13 mouse cellular contexts compared by ENCODE assay signal in the genomic region with DNA sequence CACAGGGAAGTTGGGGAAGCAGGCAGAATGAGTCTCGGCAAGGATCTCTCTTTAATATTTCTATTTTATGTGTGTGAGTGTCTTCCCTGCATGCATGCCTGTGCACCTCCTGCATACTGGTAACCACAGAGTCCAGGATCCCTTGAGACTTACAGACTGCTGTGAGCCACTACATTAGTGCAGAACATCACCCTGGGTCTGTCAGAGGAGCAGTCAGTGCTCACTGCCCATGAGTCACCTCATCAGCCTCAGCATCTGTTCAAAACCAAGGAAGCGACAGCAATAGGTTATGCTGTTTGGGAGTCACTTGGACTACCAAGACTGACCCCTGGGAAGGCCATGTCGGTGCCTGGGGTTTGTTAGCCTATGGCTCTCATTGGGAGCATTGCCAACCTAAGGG. TPM values are rescaled to one million over a fixed set of nuclear protein-coding genes. Genes with fewer than 3 reads are reported as not detected.
DNase-seq lines count a peak whose midpoint lies in the region; ATAC-seq and TF ChIP-seq lines count a peak whose summit lies in the region.
"Had no signal": no experiment of that assay in that cellular context is flagged by ENCODE, and none has a peak within 500 bp of the region (broad histone marks: within the 10 kb centered on the region; RNA-seq: fewer than 3 reads in every experiment).

No protein-coding gene starts in this region.

- H3K27ac ChIP-seq in intestine, embryonic 14.5 days (ENCODE audit: low read depth), result peak overlapping the region; percentile 7; the same call in 1 of the 2 replicates
- no peak overlapping the region for H3K27ac ChIP-seq in intestine, postnatal 0 days (ENCODE audit: low read depth, low read length)
- peak overlapping the region; percentile 57; the same call in 1 of the 2 replicates for H3K27ac ChIP-seq in midbrain, embryonic 10.5 days (replicated peaks)
- no peak overlapping the region for H3K27ac ChIP-seq in midbrain, embryonic 11.5 days (ENCODE audit: low read depth, low read length)
- peak overlapping the region; percentile 14; the same call in 1 of the 2 replicates for H3K27ac ChIP-seq in embryonic facial prominence, embryonic 13.5 days
- peak overlapping the region; percentile 18 for H3K27ac ChIP-seq in neural tube, embryonic 15.5 days (replicated peaks)

- H3K36me3 ChIP-seq in intestine, embryonic 14.5 days (ENCODE audit: control insufficient read depth, insufficient read depth, low read length), result no peaks in the 10 kb centered on the region
- no peaks in the 10 kb centered on the region for H3K36me3 ChIP-seq in intestine, postnatal 0 days (ENCODE audit: control insufficient read depth, insufficient read depth)
- H3K36me3 ChIP-seq in midbrain, embryonic 10.5 days, result no peaks in the 10 kb centered on the region
- no peaks in the 10 kb centered on the region for H3K36me3 ChIP-seq in midbrain, embryonic 11.5 days (ENCODE audit: control insufficient read depth, insufficient read depth, low read length)
- no peaks in the 10 kb centered on the region for H3K36me3 ChIP-seq in embryonic facial prominence, embryonic 13.5 days
- H3K36me3 ChIP-seq in neural tube, embryonic 15.5 days, result no peaks in the 10 kb centered on the region
- H3K36me3 ChIP-seq: heart, embryonic 10.5 days had no signal

- H3K9me3 ChIP-seq in intestine, embryonic 14.5 days (ENCODE audit: control insufficient read depth, low read length), result no peaks in the 10 kb centered on the region
- no peaks in the 10 kb centered on the region for H3K9me3 ChIP-seq in intestine, postnatal 0 days (ENCODE audit: control insufficient read depth)
- no peaks in the 10 kb centered on the region; the same call in 1 of the 2 replicates for H3K9me3 ChIP-seq in midbrain, embryonic 10.5 days (replicated peaks)
- no peaks in the 10 kb centered on the region for H3K9me3 ChIP-seq in midbrain, embryonic 11.5 days (ENCODE audit: control insufficient read depth, low read length)
- H3K9me3 ChIP-seq in embryonic facial prominence, embryonic 13.5 days, result no peaks in the 10 kb centered on the region
- no peaks in the 10 kb centered on the region for H3K9me3 ChIP-seq in neural tube, embryonic 15.5 days (replicated peaks)
- H3K9me3 ChIP-seq: heart, embryonic 10.5 days had no signal

- no peak overlapping the region for H3K4me2 ChIP-seq in intestine, embryonic 14.5 days (ENCODE audit: low read length)
- H3K4me2 ChIP-seq in intestine, postnatal 0 days (replicated peaks; ENCODE audit: low read depth), result no peak overlapping the region
- no peak overlapping the region for H3K4me2 ChIP-seq in midbrain, embryonic 11.5 days
- no peak overlapping the region for H3K4me2 ChIP-seq in embryonic facial prominence, embryonic 13.5 days
- no peak overlapping the region for H3K4me2 ChIP-seq in neural tube, embryonic 15.5 days

- no peak overlapping the region for H3K9ac ChIP-seq in intestine, embryonic 14.5 days (ENCODE audit: low read length)
- H3K9ac ChIP-seq in intestine, postnatal 0 days (ENCODE audit: low read depth, low read length), result no peak overlapping the region
- H3K9ac ChIP-seq in midbrain, embryonic 11.5 days (ENCODE audit: low read length), result no peak overlapping the region
- H3K9ac ChIP-seq in embryonic facial prominence, embryonic 13.5 days, result no peak overlapping the region
- H3K9ac ChIP-seq in neural tube, embryonic 15.5 days (replicated peaks), result no peak overlapping the region

- WGBS in intestine, embryonic 14.5 days, result 64% methylated on average over 3 of the region's 3 CpGs
- WGBS in intestine, postnatal 0 days, result 70% methylated on average over 3 of the region's 3 CpGs
- WGBS in midbrain, embryonic 10.5 days, result 74% methylated on average over 3 of the region's 3 CpGs
- 83% methylated on average over 3 of the region's 3 CpGs for WGBS in midbrain, embryonic 11.5 days
- 72% methylated on average over 3 of the region's 3 CpGs for WGBS in embryonic facial prominence, embryonic 13.5 days
- WGBS in neural tube, embryonic 15.5 days, result 72% methylated on average over 3 of the region's 3 CpGs

- peaks cover 20% of the 10 kb centered on the region for H3K4me1 ChIP-seq in intestine, embryonic 14.5 days (replicated peaks; ENCODE audit: control insufficient read depth, insufficient read depth, low read length)
- H3K4me1 ChIP-seq in intestine, postnatal 0 days (replicated peaks; ENCODE audit: control insufficient read depth, insufficient read depth, low read length), result no peaks in the 10 kb centered on the region
- H3K4me1 ChIP-seq in midbrain, embryonic 10.5 days, result peaks cover 25% of the 10 kb centered on the region
- H3K4me1 ChIP-seq in midbrain, embryonic 11.5 days (ENCODE audit: control insufficient read depth, insufficient read depth, low read length), result peaks cover 8% of the 10 kb centered on the region; the same call in 1 of the 2 replicates
- H3K4me1 ChIP-seq in embryonic facial prominence, embryonic 13.5 days, result peaks cover 42% of the 10 kb centered on the region
- peaks cover 23% of the 10 kb centered on the region for H3K4me1 ChIP-seq in neural tube, embryonic 15.5 days

- no peak for DNase-seq in intestine, embryonic 14.5 days (ENCODE audit: low spot score)
- DNase-seq in midbrain, embryonic 10.5 days (ENCODE audit: low spot score), result no peak
- no peak for DNase-seq in midbrain, embryonic 11.5 days (ENCODE audit: low spot score, missing footprints)
- no peak for DNase-seq in cerebellum, postnatal 25 days
- DNase-seq: cerebellum, adult 9-10 months; lung, postnatal 14 days had no signal

- no peak overlapping the region for H3K4me3 ChIP-seq in intestine, embryonic 14.5 days (ENCODE audit: low read depth, low read length)
- no peak overlapping the region for H3K4me3 ChIP-seq in intestine, postnatal 0 days (ENCODE audit: low read depth, low read length)
- H3K4me3 ChIP-seq in midbrain, embryonic 10.5 days, result no peak overlapping the region
- H3K4me3 ChIP-seq in midbrain, embryonic 11.5 days (ENCODE audit: low read depth, low read length), result no peak overlapping the region
- H3K4me3 ChIP-seq in embryonic facial prominence, embryonic 13.5 days, result no peak overlapping the region
- H3K4me3 ChIP-seq in neural tube, embryonic 15.5 days (replicated peaks), result no peak overlapping the region
- H3K4me3 ChIP-seq: erythroblast, embryonic 14.5 days; heart, embryonic 10.5 days had no signal

- no peak for TF ChIP-seq CTCF in intestine, postnatal 0 days (IDR thresholded peaks at IDR 0.05; ENCODE audit: low read depth)

- no peak for ATAC-seq in intestine, embryonic 14.5 days (replicated peaks; ENCODE audit: low FRiP score, low TSS enrichment, low read depth)
- ATAC-seq in intestine, postnatal 0 days, result no peak
- no peak for ATAC-seq in midbrain, embryonic 11.5 days (ENCODE audit: low FRiP score)
- ATAC-seq in embryonic facial prominence, embryonic 13.5 days (ENCODE audit: insufficient number of reproducible peaks, insufficient read depth, low FRiP score, low TSS enrichment, low read depth), result no peak
- no peak for ATAC-seq in neural tube, embryonic 15.5 days (ENCODE audit: low FRiP score)
- ATAC-seq: inflammation-experienced regulatory T-cells, adult 6 months had no signal

- no peaks in the 10 kb centered on the region for H3K27me3 ChIP-seq in intestine, embryonic 14.5 days (replicated peaks; ENCODE audit: control insufficient read depth, insufficient read depth, low read length)
- H3K27me3 ChIP-seq in intestine, postnatal 0 days (replicated peaks; ENCODE audit: control insufficient read depth, insufficient read depth, low read length), result no peaks in the 10 kb centered on the region
- H3K27me3 ChIP-seq in midbrain, embryonic 10.5 days (ENCODE audit: low read depth, poor library complexity, severe bottlenecking), result no peaks in the 10 kb centered on the region
- no peaks in the 10 kb centered on the region for H3K27me3 ChIP-seq in midbrain, embryonic 11.5 days (ENCODE audit: control insufficient read depth, insufficient read depth, low read length)
- H3K27me3 ChIP-seq in embryonic facial prominence, embryonic 13.5 days, result no peaks in the 10 kb centered on the region
- no peaks in the 10 kb centered on the region for H3K27me3 ChIP-seq in neural tube, embryonic 15.5 days (replicated peaks)

RNA-seq across cellular contexts. Expression of a gene that starts 11.9 kb away (rescaled TPM):
- 286 and 291 TPM in 2 replicates for polyA plus RNA-seq in intestine, embryonic 14.5 days (2014; fragmentation: Nextera tagmentation; extraction: Ambion mirVana)
- 86.9 and 92.2 TPM in 2 replicates for polyA plus RNA-seq in intestine, postnatal 0 days (2015; fragmentation: Nextera tagmentation; extraction: Ambion mirVana)
- 296 and 334 TPM in 2 replicates for polyA plus RNA-seq in midbrain, embryonic 10.5 days (2016; fragmentation: Nextera tagmentation; extraction: Ambion mirVana)
- 147 and 176 TPM in 2 replicates for polyA plus RNA-seq in midbrain, embryonic 11.5 days (2014; fragmentation: Nextera tagmentation; extraction: Ambion mirVana)
- 386 and 390 TPM in 2 replicates for polyA plus RNA-seq in embryonic facial prominence, embryonic 13.5 days (2015; fragmentation: Nextera tagmentation; extraction: Ambion mirVana)
- 55.8 and 121 TPM in 2 replicates for polyA plus RNA-seq in neural tube, embryonic 15.5 days (2015; fragmentation: Nextera tagmentation; extraction: Ambion mirVana)

RNA-seq across cellular contexts. Expression of a gene that starts 21.5 kb away (rescaled TPM):
- polyA plus RNA-seq in intestine, embryonic 14.5 days (2014; fragmentation: Nextera tagmentation; extraction: Ambion mirVana), result 78.3 and 87.9 TPM in 2 replicates
- polyA plus RNA-seq in intestine, postnatal 0 days (2015; fragmentation: Nextera tagmentation; extraction: Ambion mirVana), result 254 and 255 TPM in 2 replicates
- polyA plus RNA-seq in midbrain, embryonic 10.5 days (2016; fragmentation: Nextera tagmentation; extraction: Ambion mirVana), result 0.46 and 0.67 TPM in 2 replicates
- 0.41 TPM in 1 of 2 replicates, not detected in the other for polyA plus RNA-seq in midbrain, embryonic 11.5 days (2014; fragmentation: Nextera tagmentation; extraction: Ambion mirVana)
- 2.5 and 5.2 TPM in 2 replicates for polyA plus RNA-seq in embryonic facial prominence, embryonic 13.5 days (2015; fragmentation: Nextera tagmentation; extraction: Ambion mirVana)
- 0.33 and 11.5 TPM in 2 replicates for polyA plus RNA-seq in neural tube, embryonic 15.5 days (2015; fragmentation: Nextera tagmentation; extraction: Ambion mirVana)
- polyA plus RNA-seq: erythroblast, embryonic 14.5 days; inflammation-experienced regulatory T-cells, adult 6 months had no signal

RNA-seq across cellular contexts. Expression of a gene that starts 32.0 kb away (rescaled TPM):
- polyA plus RNA-seq in intestine, embryonic 14.5 days (2014; fragmentation: Nextera tagmentation; extraction: Ambion mirVana), result 5.2 and 5.9 TPM in 2 replicates
- 1.1 TPM in 2 replicates for polyA plus RNA-seq in intestine, postnatal 0 days (2015; fragmentation: Nextera tagmentation; extraction: Ambion mirVana)
- polyA plus RNA-seq in midbrain, embryonic 10.5 days (2016; fragmentation: Nextera tagmentation; extraction: Ambion mirVana), result 8.0 and 13.5 TPM in 2 replicates
- 11.9 and 12.1 TPM in 2 replicates for polyA plus RNA-seq in midbrain, embryonic 11.5 days (2014; fragmentation: Nextera tagmentation; extraction: Ambion mirVana)
- 7.3 and 8.5 TPM in 2 replicates for polyA plus RNA-seq in embryonic facial prominence, embryonic 13.5 days (2015; fragmentation: Nextera tagmentation; extraction: Ambion mirVana)
- 9.0 and 9.5 TPM in 2 replicates for polyA plus RNA-seq in neural tube, embryonic 15.5 days (2015; fragmentation: Nextera tagmentation; extraction: Ambion mirVana)
- polyA plus RNA-seq: inflammation-experienced regulatory T-cells, adult 6 months had no signal

RNA-seq across cellular contexts. Expression of a gene that starts 32.1 kb away (rescaled TPM):
- polyA plus RNA-seq in intestine, embryonic 14.5 days (2014; fragmentation: Nextera tagmentation; extraction: Ambion mirVana), result 38.8 and 46.4 TPM in 2 replicates
- 6.2 and 7.2 TPM in 2 replicates for polyA plus RNA-seq in intestine, postnatal 0 days (2015; fragmentation: Nextera tagmentation; extraction: Ambion mirVana)
- 110 and 169 TPM in 2 replicates for polyA plus RNA-seq in midbrain, embryonic 10.5 days (2016; fragmentation: Nextera tagmentation; extraction: Ambion mirVana)
- 112 and 117 TPM in 2 replicates for polyA plus RNA-seq in midbrain, embryonic 11.5 days (2014; fragmentation: Nextera tagmentation; extraction: Ambion mirVana)
- 126 and 138 TPM in 2 replicates for polyA plus RNA-seq in embryonic facial prominence, embryonic 13.5 days (2015; fragmentation: Nextera tagmentation; extraction: Ambion mirVana)
- 316 and 385 TPM in 2 replicates for polyA plus RNA-seq in neural tube, embryonic 15.5 days (2015; fragmentation: Nextera tagmentation; extraction: Ambion mirVana)

RNA-seq across cellular contexts. Expression of a gene that starts 43.7 kb away (rescaled TPM):
- 0.55 TPM in 1 of 2 replicates, not detected in the other for polyA plus RNA-seq in intestine, embryonic 14.5 days (2014; fragmentation: Nextera tagmentation; extraction: Ambion mirVana)
- polyA plus RNA-seq in intestine, postnatal 0 days (2015; fragmentation: Nextera tagmentation; extraction: Ambion mirVana), result not detected in 2 replicates
- polyA plus RNA-seq in midbrain, embryonic 10.5 days (2016; fragmentation: Nextera tagmentation; extraction: Ambion mirVana), result 0.16 and 0.46 TPM in 2 replicates
- polyA plus RNA-seq in midbrain, embryonic 11.5 days (2014; fragmentation: Nextera tagmentation; extraction: Ambion mirVana), result 0.18 TPM in 1 of 2 replicates, not detected in the other
- polyA plus RNA-seq in embryonic facial prominence, embryonic 13.5 days (2015; fragmentation: Nextera tagmentation; extraction: Ambion mirVana), result 1.9 TPM in 1 of 2 replicates, not detected in the other
- polyA plus RNA-seq in neural tube, embryonic 15.5 days (2015; fragmentation: Nextera tagmentation; extraction: Ambion mirVana), result 0.31 and 0.50 TPM in 2 replicates
- polyA plus RNA-seq: inflammation-experienced regulatory T-cells, adult 6 months; midbrain, postnatal 0 days had no signal

Comparison
In these comparisons a context has a peak if more than half of its experiments do, and no peak if none do; other contexts are left out.
1. H3K27ac ChIP-seq: peak in intestine, embryonic 14.5 days (single experiment), midbrain, embryonic 10.5 days (single experiment), embryonic facial prominence, embryonic 13.5 days (single experiment) and neural tube, embryonic 15.5 days (single experiment); none in intestine, postnatal 0 days (single experiment) and midbrain, embryonic 11.5 days (single experiment).